Mouse (Mus musculus): ENCODE measurements around the gene Htra1.

Gene Htra1

GRCm38 (mm10) chr7:130897201-130897600 is 38.7 kb upstream of the Htra1 start:
- Histone ChIP-seq H3K9me3 (ENCODE audit: low read length) (no peaks in the 10 kb centered on the region), H3K4me1 (replicated peaks; ENCODE audit: low read depth, low read length) (peaks cover 17% of the 10 kb centered on the region), H3K4me3 (replicated peaks; ENCODE audit: low read length) (no peak overlapping the region), H3K36me3 (ENCODE audit: insufficient read depth, low read length) (peaks cover 67% of the 10 kb centered on the region), H3K27me3 (ENCODE audit: insufficient read depth, low read length) (no peaks in the 10 kb centered on the region)
- no peak for TF ChIP-seq POU5F1 (IDR thresholded peaks at IDR 0.05; ENCODE audit: borderline replicate concordance, low read length)
- no peak for TF ChIP-seq CTCF (conservative IDR thresholded peaks at IDR 0.05; ENCODE audit: low read length)
- no peak for TF ChIP-seq NANOG (IDR thresholded peaks at IDR 0.05; ENCODE audit: borderline replicate concordance, low read length)

DNA sequence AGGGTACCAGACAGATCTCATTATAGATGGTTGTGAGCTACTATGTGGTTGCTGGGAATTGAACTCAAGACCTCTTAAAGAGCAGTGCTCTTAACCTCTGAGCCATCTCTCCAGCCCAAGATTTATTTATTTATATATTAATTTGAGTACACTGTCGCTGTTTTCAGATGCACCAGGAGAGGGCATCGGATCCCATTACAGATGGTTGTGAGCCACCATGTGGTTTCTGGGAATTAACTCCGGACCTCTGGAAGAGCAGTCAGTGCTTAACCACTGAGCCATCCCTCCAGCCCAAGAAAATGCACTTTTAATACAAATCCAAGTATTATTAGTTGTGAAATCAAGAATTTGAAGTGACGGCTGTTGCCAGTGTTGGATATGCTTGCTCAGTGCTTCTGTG is 37.5 kb upstream of the Htra1 start:
- Histone ChIP-seq H3K36me3 (ENCODE audit: insufficient read depth, low read length) (peaks cover 65% of the 10 kb centered on the region), H3K9me3 (ENCODE audit: low read length) (no peaks in the 10 kb centered on the region), H3K4me3 (replicated peaks; ENCODE audit: low read length) (no peak overlapping the region), H3K4me1 (replicated peaks; ENCODE audit: low read depth, low read length) (peaks cover 14% of the 10 kb centered on the region), H3K27me3 (ENCODE audit: insufficient read depth, low read length) (no peaks in the 10 kb centered on the region)
- TF ChIP-seq POU5F1 (IDR thresholded peaks at IDR 0.05; ENCODE audit: borderline replicate concordance, low read length) (no peak), CTCF (conservative IDR thresholded peaks at IDR 0.05; ENCODE audit: low read length) (peak; percentile 25; the same call in 1 of the 2 replicates)

DNA sequence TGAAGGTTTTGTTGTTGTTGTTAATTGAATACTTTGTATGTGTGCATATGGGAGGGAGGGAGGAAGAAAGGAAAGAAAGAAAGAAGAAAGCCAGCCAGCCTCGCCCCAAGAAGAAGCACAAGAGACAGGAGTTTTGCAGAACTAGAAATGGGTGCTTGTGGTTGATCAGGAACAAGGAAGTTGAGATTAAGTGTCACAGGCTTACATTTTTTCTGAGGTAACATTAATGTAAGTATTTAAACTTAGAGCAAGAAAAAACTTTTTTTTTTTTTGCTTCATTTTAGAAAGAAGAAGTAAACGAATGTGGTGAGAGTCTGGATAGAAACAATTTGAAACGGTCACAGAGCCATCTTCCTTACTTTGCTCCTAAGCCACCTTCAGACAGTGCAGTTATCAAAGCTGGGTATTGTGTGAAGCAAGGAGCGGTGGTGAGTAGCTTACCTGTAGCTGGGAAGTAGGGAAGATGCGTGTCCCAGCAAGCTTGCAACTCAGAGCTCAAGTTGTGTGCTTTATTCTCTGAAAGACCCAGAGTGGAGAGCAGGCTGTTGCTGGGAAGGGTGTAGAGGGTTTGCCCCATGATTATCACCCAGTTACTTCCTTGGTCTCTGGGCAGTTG is 35.6 kb upstream of the Htra1 start:
- H3K27me3 ChIP-seq (ENCODE audit: insufficient read depth, low read length) = no peaks in the 10 kb centered on the region
- TF ChIP-seq NANOG (IDR thresholded peaks at IDR 0.05; ENCODE audit: borderline replicate concordance, low read length) = no peak
- TF ChIP-seq POU5F1 (IDR thresholded peaks at IDR 0.05; ENCODE audit: borderline replicate concordance, low read length) = no peak
- no peak for TF ChIP-seq CTCF (conservative IDR thresholded peaks at IDR 0.05; ENCODE audit: low read length)
- H3K9me3 ChIP-seq (ENCODE audit: low read length) = no peaks in the 10 kb centered on the region
- peaks cover 26% of the 10 kb centered on the region for H3K4me1 ChIP-seq (replicated peaks; ENCODE audit: low read depth, low read length)
- H3K36me3 ChIP-seq (ENCODE audit: insufficient read depth, low read length) = peaks cover 77% of the 10 kb centered on the region
- no peak overlapping the region for H3K4me3 ChIP-seq (replicated peaks; ENCODE audit: low read length)

DNA sequence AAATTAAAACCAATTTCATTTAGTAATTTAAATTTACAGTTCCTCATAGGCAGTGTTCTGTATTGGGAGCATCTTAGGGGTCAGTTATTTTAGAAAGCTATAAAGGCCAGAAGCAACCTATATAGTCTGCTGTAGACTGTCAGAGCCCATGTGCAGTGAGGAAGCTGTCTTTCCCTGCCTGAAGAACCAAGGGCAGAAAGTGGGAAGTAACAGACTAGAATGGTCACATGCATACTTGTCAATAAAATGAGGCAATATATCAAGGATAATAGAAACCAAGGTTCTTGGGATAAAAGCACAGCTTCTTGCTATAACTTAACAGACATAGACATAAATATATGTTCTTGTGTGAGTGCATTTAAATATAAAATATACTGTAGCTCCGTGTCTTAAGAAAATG is 33.0 kb upstream of the Htra1 start:
- Histone ChIP-seq H3K4me3 (replicated peaks; ENCODE audit: low read length) (no peak overlapping the region), H3K27me3 (ENCODE audit: insufficient read depth, low read length) (no peaks in the 10 kb centered on the region), H3K4me1 (replicated peaks; ENCODE audit: low read depth, low read length) (peaks cover 26% of the 10 kb centered on the region), H3K9me3 (ENCODE audit: low read length) (no peaks in the 10 kb centered on the region), H3K36me3 (ENCODE audit: insufficient read depth, low read length) (peaks cover 66% of the 10 kb centered on the region)
- no peak for TF ChIP-seq CTCF (conservative IDR thresholded peaks at IDR 0.05; ENCODE audit: low read length)
- no peak for TF ChIP-seq NANOG (IDR thresholded peaks at IDR 0.05; ENCODE audit: borderline replicate concordance, low read length)
- no peak for TF ChIP-seq POU5F1 (IDR thresholded peaks at IDR 0.05; ENCODE audit: borderline replicate concordance, low read length)

GRCm38 (mm10) chr7:130903505-130904074 is 32.3 kb upstream of the Htra1 start:
- H3K9me3 ChIP-seq (ENCODE audit: low read length) = no peaks in the 10 kb centered on the region
- no peaks in the 10 kb centered on the region for H3K27me3 ChIP-seq (ENCODE audit: insufficient read depth, low read length)
- no peak for TF ChIP-seq NANOG (IDR thresholded peaks at IDR 0.05; ENCODE audit: borderline replicate concordance, low read length)
- no peak for TF ChIP-seq CTCF (conservative IDR thresholded peaks at IDR 0.05; ENCODE audit: low read length)
- no peak for TF ChIP-seq POU5F1 (IDR thresholded peaks at IDR 0.05; ENCODE audit: borderline replicate concordance, low read length)
- peaks cover 72% of the 10 kb centered on the region for H3K36me3 ChIP-seq (ENCODE audit: insufficient read depth, low read length)
- no peak overlapping the region for H3K4me3 ChIP-seq (replicated peaks; ENCODE audit: low read length)
- H3K4me1 ChIP-seq (replicated peaks; ENCODE audit: low read depth, low read length) = peaks cover 26% of the 10 kb centered on the region

GRCm38 (mm10) chr7:130904571-130905365 is 31.1 kb upstream of the Htra1 start:
- no peak for TF ChIP-seq NANOG (IDR thresholded peaks at IDR 0.05; ENCODE audit: borderline replicate concordance, low read length)
- no peak for TF ChIP-seq POU5F1 (IDR thresholded peaks at IDR 0.05; ENCODE audit: borderline replicate concordance, low read length)
- no peak for TF ChIP-seq CTCF (conservative IDR thresholded peaks at IDR 0.05; ENCODE audit: low read length)
- peaks cover 26% of the 10 kb centered on the region for H3K4me1 ChIP-seq (replicated peaks; ENCODE audit: low read depth, low read length)
- no peaks in the 10 kb centered on the region for H3K9me3 ChIP-seq (ENCODE audit: low read length)
- H3K4me3 ChIP-seq (replicated peaks; ENCODE audit: low read length) = no peak overlapping the region
- peaks cover 74% of the 10 kb centered on the region for H3K36me3 ChIP-seq (ENCODE audit: insufficient read depth, low read length)
- no peaks in the 10 kb centered on the region for H3K27me3 ChIP-seq (ENCODE audit: insufficient read depth, low read length)

DNA sequence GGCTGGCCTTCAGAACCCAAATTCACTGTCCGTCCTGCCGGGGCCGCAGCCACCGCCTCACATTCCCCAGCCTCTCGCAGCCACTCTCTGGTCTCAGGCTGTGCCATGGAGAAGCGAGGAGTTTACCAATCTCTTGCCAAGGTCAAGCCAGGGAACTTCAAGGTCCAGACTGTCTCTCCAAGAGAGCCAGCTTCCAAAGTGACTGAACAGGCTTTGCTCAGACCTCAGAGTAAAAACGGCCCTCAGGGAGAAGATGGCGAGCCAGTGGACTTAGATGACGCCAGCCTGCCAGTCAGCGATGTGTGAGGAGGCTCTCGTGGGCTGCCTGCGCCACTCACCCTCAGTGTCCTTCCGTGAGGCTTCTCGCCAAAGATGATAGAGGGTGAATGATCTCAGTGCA is 25.1 kb upstream of the Htra1 start:
- Histone ChIP-seq H3K36me3 (ENCODE audit: insufficient read depth, low read length) (peaks cover 48% of the 10 kb centered on the region), H3K9me3 (ENCODE audit: low read length) (no peaks in the 10 kb centered on the region), H3K4me1 (replicated peaks; ENCODE audit: low read depth, low read length) (peaks cover 32% of the 10 kb centered on the region), H3K27me3 (ENCODE audit: insufficient read depth, low read length) (no peaks in the 10 kb centered on the region), H3K4me3 (replicated peaks; ENCODE audit: low read length) (no peak overlapping the region)
- no peak for TF ChIP-seq CTCF (conservative IDR thresholded peaks at IDR 0.05; ENCODE audit: low read length)
- TF ChIP-seq POU5F1 (IDR thresholded peaks at IDR 0.05; ENCODE audit: borderline replicate concordance, low read length) = no peak
- TF ChIP-seq NANOG (IDR thresholded peaks at IDR 0.05; ENCODE audit: borderline replicate concordance, low read length) = no peak

- H3K27me3 ChIP-seq (ENCODE audit: insufficient read depth, low read length) = no peaks in the 10 kb centered on the region
- no peaks in the 10 kb centered on the region; the same call in 1 of the 2 replicates for H3K9me3 ChIP-seq (ENCODE audit: low read length)
- no peak for TF ChIP-seq NANOG (IDR thresholded peaks at IDR 0.05; ENCODE audit: borderline replicate concordance, low read length)
- TF ChIP-seq CTCF (conservative IDR thresholded peaks at IDR 0.05; ENCODE audit: low read length) = peak; percentile 42
- no peak overlapping the region for H3K4me3 ChIP-seq (replicated peaks; ENCODE audit: low read length)
- peaks cover 20% of the 10 kb centered on the region for H3K36me3 ChIP-seq (ENCODE audit: insufficient read depth, low read length)
- peaks cover 32% of the 10 kb centered on the region for H3K4me1 ChIP-seq (replicated peaks; ENCODE audit: low read depth, low read length)
These were observed 21.1 kb upstream of the Htra1 start for GRCm38 (mm10) chr7:130914693-130915363.
